Mouse (Mus musculus): ENCODE data around the gene Timm23.
"Not testable (repeated sequence)": the region's sequence is repeated elsewhere in the genome, so short reads cannot be mapped to it uniquely, and the experiment has no call there.

- not testable (repeated sequence) for TF ChIP-seq POLR2A (IDR thresholded peaks at IDR 0.05; ENCODE audit: extremely low read depth, insufficient read depth, low read length)
- TF ChIP-seq CTCF (IDR thresholded peaks at IDR 0.05; ENCODE audit: low read depth, low read length) = 0 out of 2 replicates have a peak, but pooled peaks have one; percentile 1
Measured at GRCm38 (mm10) chr14:32193557-32193956, 8.1 kb downstream of the Timm23 start.

Data from liver, adult 2 months (tissue).